Mouse (Mus musculus): ENCODE measurements at regions not wholly inside any gene's neighbourhood (a gene's known extent, or its start where the extent isn't known, plus 50 kb on each side); places are given as distances from the start of the nearest gene placed in this dataset.

- H3K79me2 ChIP-seq (ENCODE audit: control insufficient read depth, insufficient read depth), result no peaks in the 10 kb centered on the region
- peak overlapping the region; percentile 33 for H3K4me3 ChIP-seq
- no peaks in the 10 kb centered on the region for H3K36me3 ChIP-seq (ENCODE audit: control insufficient read depth, insufficient read depth)
- TF ChIP-seq MYOG (IDR thresholded peaks at IDR 0.05; ENCODE audit: control insufficient read depth in 1 of 3, insufficient read depth in 1 of 3, insufficient read length in 2 of 3, low read depth in 2 of 3), result no peak
- no peak for TF ChIP-seq SRF (IDR thresholded peaks at IDR 0.05; ENCODE audit: control insufficient read depth, insufficient read length, low read depth)
- TF ChIP-seq POLR2A (IDR thresholded peaks at IDR 0.05; ENCODE audit: insufficient read length, low read depth), result no peak
- TF ChIP-seq POLR2AphosphoS2 (IDR thresholded peaks at IDR 0.05; ENCODE audit: insufficient read length, low read depth), result no peak
- TF ChIP-seq TCF3 (IDR thresholded peaks at IDR 0.05; ENCODE audit: insufficient read length, low read depth), result no peak
- TF ChIP-seq CEBPB (IDR thresholded peaks at IDR 0.05; ENCODE audit: insufficient read depth, poor library complexity, severe bottlenecking), result no peak
- no peak for TF ChIP-seq REST (IDR thresholded peaks at IDR 0.05; ENCODE audit: insufficient read depth, insufficient read length)
- TF ChIP-seq TCF12 (IDR thresholded peaks at IDR 0.05; ENCODE audit: insufficient read depth, poor library complexity, severe bottlenecking), result no peak
- no peak for TF ChIP-seq E2F4 (IDR thresholded peaks at IDR 0.05; ENCODE audit: insufficient read depth)
- no peak for TF ChIP-seq MAX (IDR thresholded peaks at IDR 0.05; ENCODE audit: low read depth)
- TF ChIP-seq MYOD1 (IDR thresholded peaks at IDR 0.05; ENCODE audit: control insufficient read depth in 1 of 3, insufficient read length in 2 of 3, low read depth in 2 of 3), result no peak
- no peak for TF ChIP-seq USF1 (IDR thresholded peaks at IDR 0.05; ENCODE audit: low read depth)
- no peak overlapping the region for H3ac ChIP-seq (ENCODE audit: control insufficient read depth, insufficient read length)
- peak overlapping the region; percentile 100 for H3K4me2 ChIP-seq (ENCODE audit: low read depth)
- no peaks in the 10 kb centered on the region for H3K27me3 ChIP-seq (ENCODE audit: control insufficient read depth, insufficient read depth, insufficient read length)
Observed at GRCm38 (mm10) chr4:9771103-9771474, 1103.2 kb upstream of the 2610301B20Rik start.

- H3K4me3 ChIP-seq, result no peak overlapping the region
- no peaks in the 10 kb centered on the region for H3K36me3 ChIP-seq (ENCODE audit: control insufficient read depth, insufficient read depth)
- no peaks in the 10 kb centered on the region for H3K27me3 ChIP-seq (ENCODE audit: control insufficient read depth, insufficient read depth, insufficient read length)
- no peak overlapping the region for H3K4me2 ChIP-seq (ENCODE audit: low read depth)
- no peak overlapping the region for H3ac ChIP-seq (ENCODE audit: control insufficient read depth, insufficient read length)
- H3K79me2 ChIP-seq (ENCODE audit: control insufficient read depth, insufficient read depth), result no peaks in the 10 kb centered on the region
- no peak for TF ChIP-seq E2F4 (IDR thresholded peaks at IDR 0.05; ENCODE audit: insufficient read depth)
- TF ChIP-seq TCF12 (IDR thresholded peaks at IDR 0.05; ENCODE audit: insufficient read depth, poor library complexity, severe bottlenecking), result no peak
- TF ChIP-seq MAX (IDR thresholded peaks at IDR 0.05; ENCODE audit: low read depth), result no peak
- no peak for TF ChIP-seq MYOD1 (IDR thresholded peaks at IDR 0.05; ENCODE audit: control insufficient read depth in 1 of 3, insufficient read length in 2 of 3, low read depth in 2 of 3)
- no peak for TF ChIP-seq POLR2AphosphoS2 (IDR thresholded peaks at IDR 0.05; ENCODE audit: insufficient read length, low read depth)
- no peak for TF ChIP-seq USF1 (IDR thresholded peaks at IDR 0.05; ENCODE audit: low read depth)
- TF ChIP-seq CEBPB (IDR thresholded peaks at IDR 0.05; ENCODE audit: insufficient read depth, poor library complexity, severe bottlenecking), result no peak
- no peak for TF ChIP-seq POLR2A (IDR thresholded peaks at IDR 0.05; ENCODE audit: insufficient read length, low read depth)
Observed at GRCm38 (mm10) chr4:9778391-9778790, 1095.9 kb upstream of the 2610301B20Rik start.

GRCm38 (mm10) chr4:9779594-9779993, 1094.7 kb upstream of the 2610301B20Rik start:
- Histone ChIP-seq H3ac (ENCODE audit: control insufficient read depth, insufficient read length) (no peak overlapping the region), H3K4me2 (ENCODE audit: low read depth) (no peak overlapping the region), H3K79me2 (ENCODE audit: control insufficient read depth, insufficient read depth) (no peaks in the 10 kb centered on the region), H3K4me3 (no peak overlapping the region), H3K36me3 (ENCODE audit: control insufficient read depth, insufficient read depth) (no peaks in the 10 kb centered on the region), H3K27me3 (ENCODE audit: control insufficient read depth, insufficient read depth, insufficient read length) (no peaks in the 10 kb centered on the region)
- no peak for TF ChIP-seq CEBPB (IDR thresholded peaks at IDR 0.05; ENCODE audit: insufficient read depth, poor library complexity, severe bottlenecking)
- TF ChIP-seq TCF3 (IDR thresholded peaks at IDR 0.05; ENCODE audit: insufficient read length, low read depth), result no peak
- no peak for TF ChIP-seq POLR2A (IDR thresholded peaks at IDR 0.05; ENCODE audit: insufficient read length, low read depth)
- TF ChIP-seq MAX (IDR thresholded peaks at IDR 0.05; ENCODE audit: low read depth), result no peak
- TF ChIP-seq TCF12 (IDR thresholded peaks at IDR 0.05; ENCODE audit: insufficient read depth, poor library complexity, severe bottlenecking), result no peak
- no peak for TF ChIP-seq USF1 (IDR thresholded peaks at IDR 0.05; ENCODE audit: low read depth)
- TF ChIP-seq MYOG (IDR thresholded peaks at IDR 0.05; ENCODE audit: control insufficient read depth in 1 of 3, insufficient read depth in 1 of 3, insufficient read length in 2 of 3, low read depth in 2 of 3), result no peak
- no peak for TF ChIP-seq REST (IDR thresholded peaks at IDR 0.05; ENCODE audit: insufficient read depth, insufficient read length)
- TF ChIP-seq POLR2AphosphoS2 (IDR thresholded peaks at IDR 0.05; ENCODE audit: insufficient read length, low read depth), result no peak
- no peak for TF ChIP-seq MYOD1 (IDR thresholded peaks at IDR 0.05; ENCODE audit: control insufficient read depth in 1 of 3, insufficient read length in 2 of 3, low read depth in 2 of 3)
- no peak for TF ChIP-seq E2F4 (IDR thresholded peaks at IDR 0.05; ENCODE audit: insufficient read depth)
- no peak for TF ChIP-seq SRF (IDR thresholded peaks at IDR 0.05; ENCODE audit: control insufficient read depth, insufficient read length, low read depth)

- Histone ChIP-seq H3K4me2 (ENCODE audit: low read depth) (no peak overlapping the region), H3K79me2 (ENCODE audit: control insufficient read depth, insufficient read depth) (no peaks in the 10 kb centered on the region), H3K27me3 (ENCODE audit: control insufficient read depth, insufficient read depth, insufficient read length) (no peaks in the 10 kb centered on the region), H3ac (ENCODE audit: control insufficient read depth, insufficient read length) (no peak overlapping the region), H3K4me3 (no peak overlapping the region), H3K36me3 (ENCODE audit: control insufficient read depth, insufficient read depth) (no peaks in the 10 kb centered on the region)
- TF ChIP-seq MAX (IDR thresholded peaks at IDR 0.05; ENCODE audit: low read depth) (no peak), TCF12 (IDR thresholded peaks at IDR 0.05; ENCODE audit: insufficient read depth, poor library complexity, severe bottlenecking) (no peak), TCF3 (IDR thresholded peaks at IDR 0.05; ENCODE audit: insufficient read length, low read depth) (no peak), SRF (IDR thresholded peaks at IDR 0.05; ENCODE audit: control insufficient read depth, insufficient read length, low read depth) (no peak), E2F4 (IDR thresholded peaks at IDR 0.05; ENCODE audit: insufficient read depth) (no peak), REST (IDR thresholded peaks at IDR 0.05; ENCODE audit: insufficient read depth, insufficient read length) (no peak)
Observed at GRCm38 (mm10) chr4:9780179-9780578, 1094.1 kb upstream of the 2610301B20Rik start.

- Histone ChIP-seq H3K27me3 (ENCODE audit: control insufficient read depth, insufficient read depth, insufficient read length) (no peaks in the 10 kb centered on the region), H3K4me2 (ENCODE audit: low read depth) (no peak overlapping the region), H3ac (ENCODE audit: control insufficient read depth, insufficient read length) (no peak overlapping the region), H3K79me2 (ENCODE audit: control insufficient read depth, insufficient read depth) (no peaks in the 10 kb centered on the region), H3K36me3 (ENCODE audit: control insufficient read depth, insufficient read depth) (no peaks in the 10 kb centered on the region), H3K4me3 (no peak overlapping the region)
- TF ChIP-seq MYOD1 (IDR thresholded peaks at IDR 0.05; ENCODE audit: control insufficient read depth in 1 of 3, insufficient read length in 2 of 3, low read depth in 2 of 3), result no peak
- TF ChIP-seq E2F4 (IDR thresholded peaks at IDR 0.05; ENCODE audit: insufficient read depth), result no peak
- no peak for TF ChIP-seq USF1 (IDR thresholded peaks at IDR 0.05; ENCODE audit: low read depth)
- TF ChIP-seq TCF3 (IDR thresholded peaks at IDR 0.05; ENCODE audit: insufficient read length, low read depth), result no peak
- TF ChIP-seq POLR2AphosphoS2 (IDR thresholded peaks at IDR 0.05; ENCODE audit: insufficient read length, low read depth), result no peak
- TF ChIP-seq CEBPB (IDR thresholded peaks at IDR 0.05; ENCODE audit: insufficient read depth, poor library complexity, severe bottlenecking), result no peak
- TF ChIP-seq MYOG (IDR thresholded peaks at IDR 0.05; ENCODE audit: control insufficient read depth in 1 of 3, insufficient read depth in 1 of 3, insufficient read length in 2 of 3, low read depth in 2 of 3), result no peak
Observed at GRCm38 (mm10) chr4:9781318-9781717, 1093.0 kb upstream of the 2610301B20Rik start.

Data from myocyte (in vitro differentiated cells).